25 mouse cellular contexts compared by ENCODE assay signal in genomic region chr13:6270546-6270945, GRCm38 (mm10).
"Had no signal": no experiment of that assay in that cellular context is flagged by ENCODE, and none has a peak within 500 bp of the region (broad histone marks: within the 10 kb centered on the region; RNA-seq: fewer than 3 reads in every experiment).

No protein-coding gene starts in this region.

- H3K4me1 ChIP-seq: heart, embryonic 10.5 days; heart, embryonic 12.5 days; hindbrain, embryonic 10.5 days; hindbrain, embryonic 12.5 days; intestine, embryonic 15.5 days; limb, embryonic 10.5 days; limb, embryonic 12.5 days had no signal

- ATAC-seq: hindbrain, embryonic 16.5 days; inflammation-experienced regulatory T-cells, adult 6 months; intestine, embryonic 15.5 days; intestine, postnatal 0 days had no signal

- H3K4me2 ChIP-seq: heart, embryonic 12.5 days; hindbrain, embryonic 12.5 days; hindbrain, embryonic 14.5 days; intestine, embryonic 15.5 days; limb, embryonic 12.5 days had no signal

- H3K9ac ChIP-seq: heart, embryonic 12.5 days; hindbrain, embryonic 12.5 days; hindbrain, embryonic 14.5 days; intestine, embryonic 15.5 days; limb, embryonic 12.5 days had no signal

- H3K36me3 ChIP-seq: heart, embryonic 10.5 days; heart, embryonic 12.5 days; hindbrain, embryonic 10.5 days; hindbrain, embryonic 12.5 days; intestine, embryonic 15.5 days; limb, embryonic 10.5 days; limb, embryonic 12.5 days had no signal

- H3K27me3 ChIP-seq: heart, embryonic 12.5 days; hindbrain, embryonic 12.5 days; intestine, embryonic 15.5 days; limb, embryonic 12.5 days had no signal

- DNase-seq: gastrocnemius, adult 2 months; gastrocnemius, postnatal 10 days; gastrocnemius, postnatal 25 days; heart, adult 18-20 months; heart, postnatal 10 days; heart, postnatal 4 days; kidney, adult 18-20 months; kidney, adult 8-10 months; kidney, postnatal 10 days; kidney, postnatal 25 days; kidney, postnatal 4 days; liver had no signal

- H3K4me3 ChIP-seq: gastrocnemius, adult 2 months; heart, embryonic 10.5 days; heart, embryonic 12.5 days; hindbrain, embryonic 10.5 days; hindbrain, embryonic 12.5 days; intestine, embryonic 15.5 days; layer of hippocampus, adult 2 months; left cerebral cortex, adult 2 months; limb, embryonic 10.5 days; limb, embryonic 12.5 days had no signal

- H3K27ac ChIP-seq: gastrocnemius, adult 2 months; heart, embryonic 10.5 days; hindbrain, embryonic 10.5 days; hindbrain, embryonic 12.5 days; hindbrain, embryonic 14.5 days; intestine, embryonic 15.5 days; layer of hippocampus, adult 2 months; left cerebral cortex, adult 2 months; limb, embryonic 10.5 days; limb, embryonic 12.5 days had no signal

- H3K9me3 ChIP-seq: heart, embryonic 10.5 days; heart, embryonic 12.5 days; hindbrain, embryonic 10.5 days; hindbrain, embryonic 12.5 days; intestine, embryonic 15.5 days; limb, embryonic 10.5 days; limb, embryonic 12.5 days had no signal
